ENCODE assay signal across 14 mouse cellular contexts in genomic region chr2:156779036-156779435, GRCm38 (mm10). TPM values are rescaled to one million over a fixed set of nuclear protein-coding genes. Genes with fewer than 3 reads are reported as not detected.
DNase-seq lines count a peak whose midpoint lies in the region; ATAC-seq lines count a peak whose summit lies in the region.
"Had no signal": no experiment of that assay in that cellular context is flagged by ENCODE, and none has a peak within 500 bp of the region (broad histone marks: within the 10 kb centered on the region; RNA-seq: fewer than 3 reads in every experiment).

No protein-coding gene starts in this region.

- H3K4me1 ChIP-seq in heart, embryonic 14.5 days (ENCODE audit: control insufficient read depth in 2 of 2, insufficient read depth in 2 of 2, low read length in 2 of 2), result peaks cover 37 to 54% of the 10 kb centered on the region in 2 experiments

- no peak for DNase-seq in heart, adult 18-20 months
- DNase-seq in retina, postnatal 1 day, result peak; percentile 12
- DNase-seq in retina, embryonic 14.5 days (ENCODE audit: low spot score), result no peak
- peak; percentile 66 for DNase-seq in heart, postnatal 4 days
- DNase-seq in testis, postnatal 10 days (ENCODE audit: low spot score), result peak; percentile 74
- no peak for DNase-seq in cerebellum, postnatal 4 days (ENCODE audit: low spot score in 2 of 2)
- DNase-seq in right cerebral cortex, adult 2 months (ENCODE audit: low spot score in 2 of 2), result no peak
- DNase-seq: embryo, embryonic 11 days; gastrocnemius, postnatal 10 days; kidney, adult 11 months; layer of hippocampus, adult 9-11 months; left cerebral cortex, postnatal 4 days had no signal

- H3K4me3 ChIP-seq in heart, embryonic 14.5 days (ENCODE audit: control insufficient read depth in 1 of 2, insufficient read depth in 1 of 2, low read depth in 1 of 2, low read length in 2 of 2), result 0 out of 4 replicates have a peak overlapping the region, but pooled peaks of 1 of the 2 experiments have one; percentile 1
- H3K4me3 ChIP-seq: forebrain, embryonic 10.5 days had no signal

- no peak for ATAC-seq in heart, embryonic 14.5 days (ENCODE audit: insufficient number of reproducible peaks, insufficient read depth, low FRiP score, low read depth)

- H3K9me3 ChIP-seq in heart, embryonic 14.5 days (ENCODE audit: control insufficient read depth, low read length), result no peaks in the 10 kb centered on the region
- H3K9me3 ChIP-seq: forebrain, embryonic 10.5 days had no signal

- 39% methylated on average over 5 of the region's 5 CpGs for WGBS in heart, embryonic 14.5 days

- H3K4me2 ChIP-seq in heart, embryonic 14.5 days (ENCODE audit: low read length), result peak overlapping the region; percentile 72

- H3K9ac ChIP-seq in heart, embryonic 14.5 days (ENCODE audit: low read length), result 0 out of 2 replicates have a peak overlapping the region, but pooled peaks have one; percentile 54

- no peaks in the 10 kb centered on the region for H3K27me3 ChIP-seq in heart, embryonic 14.5 days (ENCODE audit: control insufficient read depth, insufficient read depth, low read length)

- no peak overlapping the region for H3K27ac ChIP-seq in heart, embryonic 14.5 days (replicated peaks in 1 of 2; ENCODE audit: control insufficient read depth in 1 of 2, insufficient read depth in 1 of 2, low read depth in 2 of 2, low read length in 2 of 2)
- H3K27ac ChIP-seq: forebrain, embryonic 10.5 days had no signal

- H3K36me3 ChIP-seq in heart, embryonic 14.5 days (ENCODE audit: control insufficient read depth, insufficient read depth, low read length), result peaks cover 38% of the 10 kb centered on the region
- H3K36me3 ChIP-seq: forebrain, embryonic 10.5 days had no signal

RNA-seq across cellular contexts. Expression of gene Myl9, which starts 3.8 kb away (rescaled TPM):
- 2,013 and 2,167 TPM in 2 replicates for polyA plus RNA-seq in heart, embryonic 14.5 days (2014; fragmentation: Nextera tagmentation; extraction: Ambion mirVana)
- total RNA-seq in heart, adult 18-20 months (2021), result 10 to 100 TPM; 70.9 to 74.6 TPM
- 1,000 to 10,000 TPM; 1,178 to 1,267 TPM for total RNA-seq in heart, postnatal 4 days (2021)

Comparison
In these comparisons a context has a peak if more than half of its experiments do, and no peak if none do; other contexts are left out.
1. DNase-seq: peak in retina, postnatal 1 day (single experiment), heart, postnatal 4 days (single experiment) and testis, postnatal 10 days (single experiment); none in heart, adult 18-20 months (0 of 2), retina, embryonic 14.5 days (single experiment), cerebellum, postnatal 4 days (0 of 2) and right cerebral cortex, adult 2 months (0 of 2).
2. RNA of gene Myl9, which starts 3.8 kb away (total RNA-seq): 1,178 to 1,267 TPM in heart, postnatal 4 days; 70.9 to 74.6 TPM in heart, adult 18-20 months; every median in the first group is over 10 times any median in the second.